Mouse (Mus musculus): Measurements from ENCODE around the gene Sox6.

The Sox6 gene

DNA sequence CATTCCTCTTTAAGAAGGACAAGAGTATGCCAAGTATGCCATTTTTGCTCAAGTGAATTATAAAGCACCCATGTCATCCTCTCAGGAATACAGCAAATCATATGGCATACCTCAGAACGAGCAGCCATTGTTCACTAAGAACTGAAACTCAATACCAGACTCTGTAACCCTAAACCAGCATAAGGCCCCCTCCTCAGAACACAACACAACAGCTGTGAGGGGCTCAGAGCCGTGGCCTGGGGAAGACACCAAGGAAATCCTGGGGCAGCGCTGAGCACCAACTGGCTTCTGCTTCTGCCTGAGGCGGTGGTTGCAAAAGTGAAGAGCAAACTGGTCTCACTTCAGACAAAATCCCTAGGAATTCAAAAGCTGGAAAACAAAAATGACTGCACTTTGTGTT is 208.8 kb downstream of the Sox6 start:
- DNase-seq: no peak

DNA sequence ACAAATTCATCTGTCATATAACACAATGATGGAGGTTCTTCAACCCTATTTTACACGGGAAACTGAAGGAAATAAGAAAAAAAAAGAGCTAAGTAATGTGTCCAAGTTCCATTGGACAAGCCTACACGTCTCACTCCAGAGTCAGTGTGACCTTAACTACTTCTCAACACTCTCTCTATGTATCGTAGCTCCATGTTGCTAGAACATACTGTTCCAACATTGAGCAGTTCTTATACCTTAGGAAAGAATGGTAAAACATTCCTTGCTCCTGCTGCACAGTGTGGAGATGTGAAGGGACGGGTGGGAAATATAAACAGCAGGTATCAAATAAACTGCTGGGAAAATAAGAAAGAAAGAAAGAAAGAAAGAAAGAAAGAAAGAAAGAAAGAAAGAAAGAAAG is 209.3 kb downstream of the Sox6 start:
- DNase-seq: no peak

DNA sequence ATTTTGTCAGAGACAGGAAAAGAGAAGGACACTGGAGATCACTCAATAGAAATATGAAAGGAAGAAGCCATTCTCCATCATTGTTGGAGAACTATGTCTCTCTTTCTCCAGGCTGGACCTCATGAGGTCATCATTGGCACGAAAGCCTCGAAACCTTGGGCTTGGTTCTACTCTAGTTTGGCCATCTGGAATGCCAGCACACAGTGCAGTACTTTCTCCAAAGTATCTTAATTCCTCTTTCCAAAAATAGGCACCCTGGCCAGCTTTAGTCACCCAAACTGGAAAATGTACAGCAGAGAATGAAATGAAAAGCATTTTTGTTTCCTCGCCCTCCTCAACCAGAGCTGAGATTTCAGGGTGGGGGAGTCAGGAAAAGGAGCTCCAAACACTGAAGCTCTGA is 213.3 kb downstream of the Sox6 start:
- no peak for DNase-seq

DNA sequence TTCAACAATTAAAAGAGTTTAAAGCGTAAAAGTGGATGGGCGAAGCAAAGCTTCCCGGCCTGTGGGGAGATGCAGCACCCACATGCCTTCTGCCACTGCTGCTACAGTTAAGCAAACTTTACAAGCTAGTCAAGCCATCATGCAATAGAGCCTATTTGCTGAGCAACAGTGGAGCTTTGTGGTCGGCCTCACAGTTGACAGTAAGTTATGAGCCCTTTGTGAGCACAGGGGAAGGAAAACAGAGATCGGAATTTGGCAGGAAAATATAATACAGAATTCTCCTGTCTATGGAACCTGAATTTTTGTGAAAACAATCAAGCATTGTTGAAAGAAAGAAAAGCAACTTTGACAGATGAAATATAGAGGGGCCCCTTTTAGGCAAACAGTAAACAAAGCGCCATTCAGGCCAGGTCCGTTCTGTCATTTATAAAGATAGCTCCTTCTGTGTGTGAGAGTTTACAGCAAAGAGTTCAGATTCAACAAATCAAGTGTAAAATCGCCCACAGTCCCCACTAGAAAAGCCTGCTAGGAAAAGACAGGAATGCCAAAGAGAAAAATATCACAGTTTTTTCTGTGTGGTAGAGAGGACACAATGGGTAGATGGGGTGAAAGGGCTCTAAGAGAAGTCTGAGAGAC is 213.9 kb downstream of the Sox6 start:
- DNase-seq: no peak

DNA sequence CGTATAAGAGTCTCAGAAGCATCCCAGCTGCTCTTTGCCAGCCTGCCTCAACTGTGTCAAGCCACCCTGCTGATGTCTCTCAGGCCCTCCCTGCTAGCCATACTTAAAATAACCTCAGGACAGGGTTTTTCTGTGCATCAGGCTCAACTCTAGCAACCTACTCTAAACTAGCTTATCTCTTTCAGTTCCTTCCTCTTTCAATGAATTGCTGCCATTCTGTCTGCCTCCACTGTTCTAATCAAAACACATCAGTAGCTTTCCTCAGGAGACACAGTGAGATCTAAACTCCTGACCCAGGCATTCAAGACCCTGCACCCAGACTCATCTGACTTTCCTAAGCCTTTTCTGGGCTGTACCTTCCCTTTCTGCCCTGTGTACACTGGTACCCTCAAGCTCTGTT is 219.5 kb downstream of the Sox6 start:
- no peak for DNase-seq

DNA sequence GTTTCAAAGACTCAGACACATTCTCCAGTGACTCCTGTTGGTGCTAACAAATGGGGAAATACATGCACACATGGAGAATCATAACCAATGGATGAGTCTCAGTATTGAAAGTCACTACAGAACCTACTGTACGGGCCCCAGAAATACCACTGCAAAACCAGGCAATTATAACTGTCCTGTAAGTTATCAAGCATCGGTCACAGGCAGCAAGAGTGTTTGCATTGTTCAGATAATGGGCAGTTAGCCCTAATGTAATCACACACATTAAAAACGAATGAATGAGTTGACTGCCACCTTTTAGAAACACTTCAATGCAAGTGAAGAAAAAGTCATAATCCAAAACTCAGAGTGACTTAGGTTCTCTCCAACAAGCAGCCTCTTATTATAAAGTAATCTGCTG is 235.3 kb downstream of the Sox6 start:
- DNase-seq: no peak

DNA sequence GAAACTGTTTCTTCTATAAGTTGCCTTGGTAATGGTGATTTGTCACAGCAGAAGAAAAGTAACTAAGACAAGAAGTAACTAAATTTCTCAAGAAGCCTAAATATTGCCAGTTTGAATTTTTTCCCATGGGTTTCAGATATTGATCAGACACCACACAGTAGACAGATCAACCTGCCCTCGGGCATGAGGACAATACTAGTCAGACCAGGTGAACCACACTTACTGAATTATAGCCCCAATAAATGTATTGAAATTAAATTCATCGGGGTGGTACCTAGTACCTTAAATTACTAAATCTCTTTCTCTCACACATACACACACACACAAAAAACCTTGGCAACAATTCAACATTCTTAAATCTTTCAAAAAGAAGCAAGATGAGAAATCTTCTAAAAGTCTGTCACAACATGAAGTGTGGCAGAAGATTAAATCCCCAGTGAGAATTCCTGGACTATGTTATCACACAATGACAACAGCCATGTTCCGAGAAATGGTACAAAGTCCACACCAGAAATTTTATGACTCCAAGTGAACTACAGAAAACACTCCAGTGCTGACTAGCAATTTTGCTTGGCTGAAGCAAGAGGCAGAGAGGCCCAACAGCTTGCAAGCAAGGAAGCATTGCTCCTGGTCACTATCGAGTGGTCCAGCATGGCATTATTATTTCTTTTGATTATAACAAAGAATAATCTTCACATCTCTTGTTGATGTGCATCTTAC is 244.3 kb downstream of the Sox6 start:
- peak; percentile 18 to 23 for DNase-seq

DNA sequence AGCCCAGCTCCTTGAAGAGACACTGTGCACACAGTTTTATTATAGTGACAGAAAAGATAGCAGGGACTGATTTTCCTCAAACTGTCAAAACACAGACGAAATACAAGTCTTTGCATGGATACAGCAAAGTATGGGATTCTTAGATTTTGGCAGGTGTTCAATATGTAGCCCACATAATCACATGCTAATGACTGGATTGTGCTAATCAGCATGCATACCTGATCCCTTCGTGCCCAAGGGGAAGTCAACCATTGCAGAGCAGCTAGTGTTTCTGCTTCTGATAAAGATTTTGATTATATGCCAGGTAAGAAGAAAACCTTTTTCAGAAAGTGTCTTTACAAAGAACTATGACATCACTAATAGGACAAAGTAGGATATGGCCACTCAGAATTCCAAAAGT is 245.8 kb downstream of the Sox6 start:
- peak in 1 of 2 experiments; percentile 15 for DNase-seq

DNA sequence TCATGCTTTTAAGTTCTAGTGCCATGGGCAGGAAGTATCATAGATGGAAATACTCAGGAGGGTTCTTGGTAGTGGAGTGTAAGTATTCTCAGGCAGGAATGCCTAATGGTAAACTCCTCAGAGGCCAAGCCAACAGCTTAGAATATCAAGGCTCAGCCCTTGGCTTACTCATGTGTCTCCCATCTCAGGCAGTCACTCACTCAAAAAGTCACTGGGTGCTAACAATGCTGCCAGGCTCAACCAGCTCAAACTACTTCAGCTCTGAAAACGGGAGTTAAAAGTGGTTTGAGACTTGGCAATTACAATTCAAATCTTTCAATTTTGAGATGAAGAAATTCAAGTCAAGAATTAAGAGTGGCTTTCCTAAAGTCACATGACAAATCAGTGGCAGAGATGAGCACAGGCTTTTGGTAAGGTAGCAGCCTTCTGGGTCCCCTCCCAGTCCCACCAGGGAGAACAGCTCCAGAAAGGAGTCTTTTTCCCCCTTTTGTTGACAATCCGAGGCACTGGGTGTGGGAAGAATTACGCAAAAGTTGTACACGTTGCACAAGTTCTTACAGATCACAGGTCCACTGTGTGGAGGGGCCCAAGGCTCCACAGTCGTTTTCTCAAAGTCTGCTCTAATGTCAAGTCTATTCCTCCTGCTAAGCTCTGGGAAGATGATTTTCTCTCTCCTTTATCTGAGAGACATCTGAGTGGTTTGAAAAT is 249.3 kb downstream of the Sox6 start:
- DNase-seq: no peak

DNA sequence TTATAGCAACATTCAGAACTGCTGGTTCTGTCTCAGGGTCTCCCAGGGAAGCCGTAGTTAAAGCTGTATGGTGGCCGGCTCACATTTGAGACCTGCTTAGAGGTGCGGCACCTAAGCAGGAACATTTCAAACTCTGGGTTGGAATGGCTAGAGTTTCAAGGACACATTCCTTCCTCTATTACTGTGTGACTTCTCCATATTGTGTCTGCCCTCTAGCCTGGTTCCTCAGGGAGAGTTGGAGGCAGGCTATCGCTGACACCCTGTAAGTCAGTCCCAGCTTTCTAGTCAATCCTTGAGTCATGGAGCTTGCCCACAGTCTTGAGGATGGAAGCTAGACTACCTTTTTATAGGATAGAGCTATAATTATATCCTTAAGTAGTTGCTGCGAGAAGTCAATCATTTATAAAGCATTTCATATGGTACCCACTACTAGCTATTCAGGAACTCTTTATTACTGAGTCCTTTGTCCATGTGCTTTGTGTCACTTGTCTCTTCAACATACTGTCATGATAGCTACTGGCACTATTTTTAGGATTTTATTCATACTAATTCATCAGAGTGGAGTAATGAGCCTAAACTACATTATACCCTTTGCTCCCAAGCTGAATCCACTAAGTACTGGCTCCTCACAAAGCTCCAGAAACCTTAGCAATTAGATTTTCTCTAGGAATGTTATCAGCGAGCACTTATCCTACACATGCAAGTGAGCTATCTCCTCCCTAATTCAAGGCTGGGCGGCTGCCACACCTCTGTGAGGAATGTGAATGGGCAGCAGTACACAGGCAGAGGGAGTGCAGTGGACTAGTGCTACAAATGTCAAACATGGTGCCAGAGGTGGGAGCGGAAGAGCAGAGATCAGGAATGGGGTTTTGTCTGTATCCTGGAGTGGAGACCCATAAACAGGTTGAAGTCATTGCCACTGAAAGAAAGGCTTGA is 254.3 kb downstream of the Sox6 start:
- no peak for DNase-seq

DNA sequence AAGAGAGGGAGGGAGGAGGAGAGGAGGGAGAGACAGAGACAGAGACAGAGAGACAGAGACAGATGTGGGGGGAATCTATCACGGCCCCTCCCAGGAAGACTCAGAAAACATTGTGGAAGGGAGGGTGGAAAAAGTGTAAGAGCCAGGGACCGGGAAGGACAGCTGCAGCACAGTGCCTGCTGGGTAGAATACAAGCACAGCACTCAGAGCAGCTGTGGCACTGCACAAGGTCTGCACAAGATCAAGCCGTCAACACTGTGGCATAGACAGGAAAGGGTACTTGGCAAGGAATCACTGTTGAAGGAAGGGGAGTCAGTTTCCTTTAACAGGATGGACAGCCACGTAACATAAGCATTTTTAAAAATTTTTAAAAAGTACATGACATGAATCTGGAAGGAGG is 258.4 kb downstream of the Sox6 start:
- DNase-seq: no peak

DNA sequence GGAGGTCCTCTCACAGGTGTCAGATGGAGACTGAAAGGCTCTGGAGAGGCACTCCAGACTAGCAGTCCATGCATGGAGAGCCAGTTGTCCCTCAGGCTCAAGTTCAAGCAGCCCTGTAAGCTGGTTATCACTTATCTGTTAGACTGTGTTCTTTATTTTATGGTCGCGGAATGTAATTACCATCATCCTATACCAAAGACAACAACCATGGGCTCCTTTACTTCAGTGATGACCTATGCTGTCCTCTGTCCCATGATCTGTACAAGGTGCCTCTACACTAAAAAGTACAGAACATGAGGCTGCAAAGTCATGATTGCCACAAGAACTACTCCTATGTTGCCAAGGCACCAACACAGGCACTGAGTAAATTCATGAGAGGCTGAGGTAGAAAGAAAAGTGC is 259.1 kb downstream of the Sox6 start:
- no peak for DNase-seq

DNA sequence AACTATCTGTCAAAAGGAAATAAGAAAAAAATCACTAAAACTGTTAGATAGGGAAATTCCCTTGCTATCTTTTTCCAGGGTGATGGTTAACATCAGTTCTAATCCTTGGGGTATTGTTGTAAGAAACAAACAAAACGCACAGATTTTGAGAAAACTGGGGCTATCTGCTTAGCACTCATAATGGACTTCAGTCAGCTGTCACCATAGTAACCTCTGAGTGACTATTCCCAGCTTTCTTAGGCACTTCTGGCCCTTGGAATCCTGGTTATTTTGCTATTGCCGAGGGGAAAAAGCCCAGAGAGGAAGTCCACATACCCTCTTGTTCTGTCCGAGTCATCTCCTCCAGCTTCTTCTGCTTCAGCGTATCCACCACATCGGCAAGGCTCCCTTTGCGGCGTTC is 261.9 kb downstream of the Sox6 start:
- DNase-seq: no peak

DNA sequence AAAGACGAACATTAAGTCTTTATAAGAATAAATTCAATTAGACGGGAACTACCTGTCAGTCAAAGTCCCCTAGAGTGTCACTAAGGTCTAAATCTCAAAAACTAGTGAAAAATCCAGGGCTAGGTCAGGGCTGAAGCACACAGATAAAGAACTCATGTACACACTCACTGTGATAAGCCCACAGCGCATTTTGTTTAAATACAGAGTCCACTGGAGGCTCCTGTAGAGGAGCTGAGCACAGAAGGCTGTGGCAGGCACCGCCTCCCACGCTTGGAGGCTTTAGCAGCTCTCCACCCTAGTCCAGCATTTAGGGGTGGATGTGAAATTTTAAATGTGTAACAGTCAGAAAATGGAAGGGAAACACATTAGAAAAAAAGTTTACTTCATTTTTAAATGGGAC is 262.3 kb downstream of the Sox6 start:
- no peak for DNase-seq

DNA sequence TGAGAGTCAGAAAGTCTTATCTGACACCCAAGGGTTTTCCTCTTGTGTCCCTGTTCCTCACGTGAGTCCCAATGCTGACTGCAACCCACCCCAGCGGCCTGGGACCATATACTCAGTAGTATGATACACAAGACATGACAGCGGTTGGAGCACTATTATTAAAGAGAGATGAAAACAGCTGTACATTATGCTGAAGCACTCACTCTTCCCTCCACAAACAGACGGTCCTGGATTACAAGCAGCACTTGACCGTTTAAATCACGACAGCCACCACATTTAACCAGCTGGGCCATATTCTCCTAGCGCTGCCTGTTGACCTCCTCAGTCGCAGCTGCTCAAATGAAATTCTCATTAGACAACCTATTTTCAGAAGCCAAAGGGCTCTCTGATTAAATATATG is 272.3 kb downstream of the Sox6 start:
- no peak for DNase-seq

DNA sequence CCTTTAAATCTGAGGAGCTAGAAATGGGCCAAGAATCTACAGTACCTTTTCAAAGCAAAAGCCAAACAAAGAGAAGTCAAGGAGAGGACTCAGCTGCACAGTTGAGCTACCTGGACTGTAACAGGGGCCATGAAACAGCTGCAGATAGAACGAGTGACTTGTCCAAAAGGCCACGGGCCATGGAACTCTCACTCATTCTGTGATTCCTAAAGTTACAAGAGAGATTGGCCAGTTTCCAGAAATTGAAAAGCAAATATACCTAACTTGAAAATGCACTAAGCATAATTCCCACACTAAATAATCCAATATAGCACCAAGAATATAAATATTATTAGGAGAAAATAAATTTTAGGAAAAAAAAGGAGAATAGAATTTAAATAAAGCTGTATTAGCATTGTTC is 274.7 kb downstream of the Sox6 start:
- DNase-seq: no peak

DNA sequence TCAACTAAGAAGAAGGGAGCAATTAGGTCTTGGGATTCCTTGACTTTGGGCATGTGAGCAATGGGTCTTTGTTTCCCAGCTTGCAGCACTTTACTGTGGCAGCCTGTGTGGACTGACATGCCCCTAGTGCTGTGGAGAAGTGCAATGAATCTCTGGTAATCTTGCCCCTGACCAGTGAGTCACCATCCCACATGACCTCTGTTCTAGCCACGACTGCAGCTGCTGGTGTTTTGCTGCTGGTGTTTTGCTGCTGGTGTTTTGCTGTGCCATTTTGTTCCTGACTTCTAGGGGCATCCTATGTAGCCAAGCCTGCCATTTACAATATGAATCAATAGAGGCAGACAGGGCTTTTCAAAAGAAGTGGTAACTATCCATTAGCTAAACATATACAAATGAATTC is 280.4 kb downstream of the Sox6 start:
- DNase-seq: no peak

DNA sequence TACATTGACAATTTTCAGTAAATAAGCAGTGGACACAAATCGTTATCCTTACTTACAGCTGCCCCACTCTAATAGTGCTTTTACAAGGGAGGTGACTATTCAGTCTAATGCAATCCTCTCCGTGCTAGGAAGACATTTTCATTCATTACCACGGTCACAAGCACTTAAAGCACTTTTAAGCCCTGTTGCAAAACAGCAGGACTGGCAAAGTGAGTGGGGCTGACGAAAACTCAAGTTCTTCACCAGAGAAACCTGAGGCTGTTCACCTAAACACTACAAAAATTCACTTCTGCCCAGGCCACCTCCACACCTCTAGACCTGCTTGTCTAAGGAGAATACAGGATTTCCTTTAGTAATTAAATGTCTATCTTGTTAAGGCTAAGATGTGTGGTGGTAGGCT is 283.3 kb downstream of the Sox6 start:
- no peak for DNase-seq

DNA sequence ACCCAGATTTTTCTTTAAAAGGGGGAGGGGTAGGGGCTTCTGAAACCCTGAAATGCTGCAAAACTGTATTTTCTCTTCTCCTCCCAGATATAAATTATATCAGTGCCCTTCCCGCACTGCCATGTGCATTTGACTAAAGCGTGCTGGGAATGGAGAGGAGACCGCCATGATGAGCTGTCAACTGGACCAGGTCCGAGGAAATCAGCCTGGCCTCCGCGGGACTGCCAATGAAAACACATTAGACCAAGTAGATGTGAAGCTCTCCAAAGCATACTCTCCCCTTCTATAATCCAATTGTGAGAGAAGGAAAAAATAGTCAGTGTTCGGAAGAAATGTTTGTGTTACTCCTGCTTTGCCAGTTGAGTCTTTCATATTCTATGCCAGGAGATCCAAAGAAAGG is 284.4 kb downstream of the Sox6 start:
- DNase-seq: no peak

DNA sequence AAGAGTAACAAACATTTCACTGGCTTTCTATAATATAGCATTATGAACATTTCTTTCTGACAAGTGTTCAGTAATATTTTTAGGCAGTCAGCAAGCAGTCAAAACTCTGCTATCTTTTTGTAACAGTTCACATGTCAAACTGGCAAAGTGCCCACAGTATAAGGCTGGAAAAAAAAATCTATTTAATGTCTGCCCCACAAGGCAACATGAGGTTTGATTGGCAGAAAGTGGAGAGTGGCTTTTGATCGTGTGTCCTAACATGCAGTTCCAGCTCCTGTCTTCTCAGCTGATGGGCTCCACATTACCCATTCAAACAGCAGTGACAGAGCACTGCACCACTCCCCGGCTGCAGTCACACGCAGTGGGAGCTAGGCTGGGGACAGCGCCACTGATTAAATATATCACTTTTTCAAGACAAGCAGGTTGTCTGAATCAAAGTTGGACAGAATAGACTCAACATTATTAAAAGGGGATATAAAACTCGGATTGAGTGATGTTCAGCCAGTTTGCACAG is 286.4 kb downstream of the Sox6 start:
- DNase-seq: no peak

DNA sequence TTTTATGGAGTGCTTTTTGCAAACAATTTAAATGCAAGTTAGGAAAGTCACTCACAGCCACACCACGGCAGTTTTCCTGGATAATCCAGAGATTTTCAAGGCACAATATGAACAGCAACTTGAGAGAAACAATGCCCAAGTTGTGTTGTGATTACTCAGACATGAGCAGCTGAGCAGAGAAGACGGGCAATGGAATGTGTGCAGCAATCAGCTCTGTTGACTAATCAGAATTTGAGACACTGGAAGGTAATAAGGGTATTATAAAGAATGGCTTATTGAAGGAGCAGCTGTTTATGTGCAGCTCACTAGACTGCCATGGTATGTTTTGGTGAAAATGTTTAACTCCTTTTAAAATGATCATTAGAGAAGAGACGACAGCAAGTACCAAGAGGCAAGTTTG is 287.5 kb downstream of the Sox6 start:
- no peak for DNase-seq

DNA sequence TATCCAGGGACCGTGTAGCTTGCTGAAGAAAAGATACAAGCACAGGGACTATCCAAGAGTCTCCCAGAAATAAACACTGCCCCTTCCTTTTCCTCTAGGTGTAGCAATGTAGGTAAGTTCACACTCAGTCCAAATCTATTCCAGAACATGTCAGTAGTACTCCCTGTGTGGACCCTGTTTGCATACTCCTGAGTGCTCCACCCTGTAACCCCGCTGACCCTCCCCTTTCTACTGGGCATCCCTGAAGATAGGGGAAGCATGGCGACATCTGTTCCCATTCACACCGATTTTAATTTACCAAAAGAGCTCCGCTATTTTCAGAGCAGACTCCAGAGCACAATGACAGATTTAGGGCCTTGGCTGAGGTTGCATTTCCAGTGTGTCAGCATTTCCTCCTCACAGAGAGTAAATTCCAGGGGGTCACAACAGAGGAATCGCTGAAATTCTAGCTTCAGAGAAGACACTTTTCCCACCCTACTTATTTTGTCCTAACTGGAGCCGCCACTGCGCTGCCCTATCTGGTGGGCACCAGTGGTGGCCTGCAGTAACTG is 288.2 kb downstream of the Sox6 start:
- no peak for DNase-seq

DNA sequence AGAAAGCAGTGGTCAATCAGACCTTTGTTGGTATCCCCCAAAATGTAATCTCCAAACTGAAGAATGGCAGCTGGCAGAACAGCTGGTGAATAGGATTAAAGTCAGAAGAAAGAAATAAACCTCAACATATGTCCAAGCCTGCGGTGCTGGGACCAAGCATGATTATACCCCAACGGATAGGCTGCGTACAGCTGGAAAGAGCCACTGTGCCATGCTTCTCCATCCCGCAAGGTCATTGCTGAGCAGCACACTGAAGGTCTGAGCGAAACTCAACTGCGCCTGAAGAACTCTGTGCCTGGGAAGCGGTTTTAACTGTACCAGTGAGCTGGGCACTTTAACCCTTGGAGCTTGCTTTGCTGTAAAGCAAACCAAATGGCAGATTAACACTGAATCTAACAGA is 291.1 kb downstream of the Sox6 start:
- DNase-seq: no peak

Data from kidney, postnatal 36 days (tissue).